In the genomic region with DNA sequence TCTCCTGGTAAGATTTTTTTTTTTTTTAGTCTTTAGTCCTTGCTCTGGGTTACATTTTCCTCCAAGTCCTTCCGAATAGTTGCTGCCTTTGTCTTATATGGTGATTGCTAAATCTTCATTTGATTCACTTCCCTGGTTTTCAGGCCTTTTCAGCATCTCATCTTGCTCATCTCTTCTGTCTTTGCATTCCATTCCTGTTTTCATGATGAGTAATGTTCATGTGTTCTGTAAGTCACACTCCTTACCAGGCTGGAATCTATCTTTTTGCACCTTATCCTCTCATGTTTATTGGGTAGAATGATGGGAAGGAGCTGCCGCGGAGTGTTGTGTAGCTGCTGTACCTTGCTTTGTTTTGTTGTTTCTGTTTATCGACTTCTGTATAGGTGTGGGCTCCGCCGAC, we compare ENCODE assay signal across 18 mouse cellular contexts.
"Had no signal": no experiment of that assay in that cellular context is flagged by ENCODE, and none has a peak within 500 bp of the region (broad histone marks: within the 10 kb centered on the region; RNA-seq: fewer than 3 reads in every experiment).

No protein-coding gene starts in this region.

- DNase-seq: kidney, adult 2 months; kidney, postnatal 14 days; kidney, postnatal 4 days; liver; lung, adult 18-20 months; lung, postnatal 10 days; lung, postnatal 36 days; thymus, adult 18-20 months; thymus, postnatal 36 days had no signal

- H3K4me3 ChIP-seq: kidney, embryonic 15.5 days; limb, embryonic 10.5 days; limb, embryonic 13.5 days; liver, embryonic 12.5 days; liver, embryonic 15.5 days; lung, embryonic 15.5 days; megakaryocyte, embryonic 14.5 days; midbrain, embryonic 10.5 days; midbrain, embryonic 13.5 days had no signal

- H3K4me1 ChIP-seq: limb, embryonic 10.5 days; limb, embryonic 13.5 days; lung, embryonic 15.5 days; midbrain, embryonic 13.5 days had no signal

- ATAC-seq: liver, embryonic 12.5 days; midbrain, embryonic 13.5 days had no signal

- H3K27me3 ChIP-seq: kidney, embryonic 15.5 days; limb, embryonic 13.5 days; liver, embryonic 12.5 days; liver, embryonic 15.5 days; lung, embryonic 15.5 days; megakaryocyte, embryonic 14.5 days; midbrain, embryonic 13.5 days had no signal

- H3K9ac ChIP-seq: kidney, embryonic 15.5 days; limb, embryonic 13.5 days; liver, embryonic 12.5 days; liver, embryonic 15.5 days; lung, embryonic 15.5 days; midbrain, embryonic 13.5 days had no signal

- H3K4me2 ChIP-seq: kidney, embryonic 15.5 days; limb, embryonic 13.5 days; liver, embryonic 12.5 days; liver, embryonic 15.5 days; lung, embryonic 15.5 days; midbrain, embryonic 13.5 days had no signal

- H3K27ac ChIP-seq: limb, embryonic 10.5 days; limb, embryonic 13.5 days; liver, embryonic 12.5 days; liver, embryonic 15.5 days; lung, embryonic 15.5 days; midbrain, embryonic 10.5 days; midbrain, embryonic 13.5 days had no signal

- H3K9me3 ChIP-seq: kidney, embryonic 15.5 days; limb, embryonic 10.5 days; limb, embryonic 13.5 days; liver, embryonic 12.5 days; liver, embryonic 15.5 days; lung, embryonic 15.5 days; megakaryocyte, embryonic 14.5 days; midbrain, embryonic 10.5 days; midbrain, embryonic 13.5 days had no signal
